Mouse (Mus musculus): ENCODE data around the gene Cyp26c1.

DNA sequence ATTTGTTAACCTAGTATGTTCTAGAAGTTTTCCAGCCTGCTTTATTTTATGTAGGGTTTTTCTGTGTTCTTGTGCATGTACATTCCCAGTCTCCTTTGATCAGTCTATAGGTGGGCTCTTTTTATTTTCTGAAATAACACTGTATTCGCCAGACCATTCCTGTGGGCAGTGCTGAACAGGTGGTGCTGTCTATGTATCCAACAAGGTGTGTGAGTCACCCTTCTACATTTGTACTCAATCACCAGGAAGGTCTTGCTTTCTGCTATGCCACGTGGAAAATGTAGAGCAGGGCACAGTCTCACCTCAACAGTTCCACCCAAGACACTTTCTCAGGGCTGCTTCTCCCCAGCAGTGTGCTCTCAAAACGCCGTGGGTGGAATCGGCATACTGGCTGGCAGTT is 16.7 kb upstream of the Cyp26c1 start:
- TF ChIP-seq POLR2A (IDR thresholded peaks at IDR 0.05; ENCODE audit: borderline replicate concordance, insufficient read depth, low read length) (no peak), CTCF (IDR thresholded peaks at IDR 0.05; ENCODE audit: borderline replicate concordance, insufficient read depth, low read depth, low read length) (no peak)

Data from cerebellum, adult 2 months (tissue).